Mouse (Mus musculus) forebrain, embryonic 12.5 days (tissue): ENCODE measurements around the gene 9630041A04Rik. TPM values are rescaled to one million over a fixed set of nuclear protein-coding genes. Genes with fewer than 3 reads are reported as not detected.

Experiments used
- ATAC-seq: fragments of 200-750 bp; cut with Nextera tagmentation; 2 replicates; pipeline ENCODE4 v1.8.0; 2017; ENCODE audit warnings: moderate TSS enrichment; ENCODE audit not compliant: low FRiP score
- H3K27ac ChIP-seq: fragments of 300-500 bp; sonication (generic); 2 replicates; pipeline ENCODE4 v1.5.1; 2016; ENCODE audit warnings: mild to moderate bottlenecking
- H3K27me3 ChIP-seq: fragments of 300-500 bp; sonication (generic); 2 replicates; pipeline ENCODE4 v1.6.1; 2016; ENCODE audit warnings: mild to moderate bottlenecking
- H3K36me3 ChIP-seq: fragments of 300-500 bp; sonication (generic); replicated peaks from 2 replicates; pipeline ENCODE4 v1.6.1; 2016; ENCODE audit warnings: mild to moderate bottlenecking
- H3K4me1 ChIP-seq: fragments of 300-500 bp; sonication (generic); 2 replicates; pipeline ENCODE4 v1.6.1; 2016
- H3K4me2 ChIP-seq: fragments of 300-500 bp; sonication (generic); 2 replicates; pipeline ENCODE4 v1.6.1; 2016; ENCODE audit warnings: mild to moderate bottlenecking, moderate library complexity
- H3K4me3 ChIP-seq: fragments of 300-500 bp; sonication (generic); replicated peaks from 2 replicates; pipeline ENCODE4 v1.5.1; 2016; ENCODE audit warnings: mild to moderate bottlenecking
- H3K9ac ChIP-seq: fragments of 300-500 bp; sonication (generic); 2 replicates; pipeline ENCODE4 v1.6.1; 2016; ENCODE audit warnings: mild to moderate bottlenecking
- H3K9me3 ChIP-seq: fragments of 300-500 bp; sonication (generic); 2 replicates; pipeline ENCODE4 v1.6.1; 2016
- WGBS: fragments of 180-500 bp; shearing (Covaris S2); methylation state at CpG from one replicate; pipeline ENCODE4 v1.1.7; 2016; 5-methylcytosine and 5-hydroxymethylcytosine counted together
- polyA plus RNA-seq: library from polyadenylated mRNA; unstranded; fragments of >200 nt; fragmentation: Nextera tagmentation; extraction: Ambion mirVana; gene quantifications from 2 replicates; pipeline ENCODE4 v1.2.1, GENCODE M21; 2016

9630041A04Rik gene
- polyA plus RNA-seq, 1 experiment from 2014 or later, result 0.20 TPM

- Histone ChIP-seq H3K4me2 (no peak overlapping the region), H3K27me3 (no peaks in the 10 kb centered on the region), H3K4me3 (no peak overlapping the region), H3K9me3 (no peaks in the 10 kb centered on the region), H3K4me1 (peaks cover 6% of the 10 kb centered on the region; the same call in 1 of the 2 replicates), H3K27ac (no peak overlapping the region), H3K36me3 (0 out of 2 replicates have a peak, but pooled peaks cover 10% of the 10 kb centered on the region), H3K9ac (no peak overlapping the region)
- WGBS, result 72% methylated on average over 4 of the region's 4 CpGs
- no peak for ATAC-seq
These were observed 63.2 kb downstream of the 9630041A04Rik start for GRCm38 (mm10) chr9:101924829-101925228.

- Histone ChIP-seq H3K9ac (no peak overlapping the region), H3K27me3 (no peaks in the 10 kb centered on the region), H3K4me3 (no peak overlapping the region), H3K27ac (no peak overlapping the region), H3K9me3 (no peaks in the 10 kb centered on the region), H3K36me3 (no peaks in the 10 kb centered on the region), H3K4me2 (no peak overlapping the region), H3K4me1 (peaks cover 13% of the 10 kb centered on the region)
- WGBS, result 50% methylated on average over 8 of the region's 8 CpGs
- no peak for ATAC-seq
These were observed 72.4 kb downstream of the 9630041A04Rik start for GRCm38 (mm10) chr9:101933946-101934573.

- Histone ChIP-seq H3K9me3 (no peaks in the 10 kb centered on the region), H3K27ac (no peak overlapping the region), H3K27me3 (no peaks in the 10 kb centered on the region), H3K4me3 (no peak overlapping the region), H3K9ac (no peak overlapping the region), H3K4me1 (peaks cover 13% of the 10 kb centered on the region), H3K4me2 (no peak overlapping the region), H3K36me3 (no peaks in the 10 kb centered on the region)
- no peak for ATAC-seq
- WGBS, result 80% methylated on average over 8 of the region's 8 CpGs
These were observed 73.2 kb downstream of the 9630041A04Rik start for GRCm38 (mm10) chr9:101934887-101935286.

GRCm38 (mm10) chr9:101938066-101938465, 76.4 kb downstream of the 9630041A04Rik start:
- 89% methylated on average over 4 of the region's 4 CpGs for WGBS
- Histone ChIP-seq H3K4me3 (no peak overlapping the region), H3K9ac (no peak overlapping the region), H3K27ac (no peak overlapping the region), H3K27me3 (no peaks in the 10 kb centered on the region), H3K9me3 (no peaks in the 10 kb centered on the region), H3K4me1 (peaks cover 13% of the 10 kb centered on the region), H3K36me3 (no peaks in the 10 kb centered on the region), H3K4me2 (no peak overlapping the region)
- no peak for ATAC-seq

GRCm38 (mm10) chr9:101939006-101939405, 77.4 kb downstream of the 9630041A04Rik start:
- H3K9ac ChIP-seq, result no peak overlapping the region
- peaks cover 16% of the 10 kb centered on the region for H3K4me1 ChIP-seq
- no peak for ATAC-seq
- no peak overlapping the region for H3K27ac ChIP-seq
- H3K4me3 ChIP-seq, result no peak overlapping the region
- H3K27me3 ChIP-seq, result no peaks in the 10 kb centered on the region
- H3K4me2 ChIP-seq, result no peak overlapping the region
- no peaks in the 10 kb centered on the region for H3K9me3 ChIP-seq
- H3K36me3 ChIP-seq, result no peaks in the 10 kb centered on the region
- 77% methylated on average over 5 of the region's 5 CpGs for WGBS

- ATAC-seq, result no peak
- Histone ChIP-seq H3K4me3 (no peak overlapping the region), H3K27me3 (no peaks in the 10 kb centered on the region), H3K9ac (no peak overlapping the region), H3K4me2 (no peak overlapping the region), H3K36me3 (no peaks in the 10 kb centered on the region), H3K4me1 (peaks cover 5% of the 10 kb centered on the region), H3K9me3 (no peaks in the 10 kb centered on the region), H3K27ac (no peak overlapping the region)
- WGBS, result 81% methylated on average over 3 of the region's 3 CpGs
These were observed 78.5 kb downstream of the 9630041A04Rik start for GRCm38 (mm10) chr9:101940182-101940581.

- Histone ChIP-seq H3K4me3 (no peak overlapping the region), H3K27me3 (no peaks in the 10 kb centered on the region), H3K9ac (no peak overlapping the region), H3K9me3 (no peaks in the 10 kb centered on the region), H3K27ac (no peak overlapping the region), H3K4me2 (no peak overlapping the region), H3K4me1 (peaks cover 4% of the 10 kb centered on the region; the same call in 1 of the 2 replicates), H3K36me3 (no peaks in the 10 kb centered on the region)
- no peak for ATAC-seq
- 91% methylated on average over 9 of the region's 9 CpGs for WGBS
These were observed 80.5 kb downstream of the 9630041A04Rik start for GRCm38 (mm10) chr9:101942058-101942669.

GRCm38 (mm10) chr9:101945326-101945725, 83.7 kb downstream of the 9630041A04Rik start:
- Histone ChIP-seq H3K27ac (no peak overlapping the region), H3K36me3 (no peaks in the 10 kb centered on the region), H3K9me3 (no peaks in the 10 kb centered on the region), H3K9ac (no peak overlapping the region), H3K4me3 (no peak overlapping the region), H3K27me3 (no peaks in the 10 kb centered on the region), H3K4me2 (no peak overlapping the region), H3K4me1 (peaks cover 14% of the 10 kb centered on the region)
- no peak for ATAC-seq
- WGBS, result 45% methylated on average over 7 of the region's 7 CpGs

- H3K4me2 ChIP-seq, result no peak overlapping the region
- H3K4me3 ChIP-seq, result no peak overlapping the region
- no peaks in the 10 kb centered on the region for H3K36me3 ChIP-seq
- ATAC-seq, result no peak
- H3K27me3 ChIP-seq, result no peaks in the 10 kb centered on the region
- WGBS, result 94% methylated on average over 4 of the region's 4 CpGs
- H3K27ac ChIP-seq, result no peak overlapping the region
- H3K4me1 ChIP-seq, result peaks cover 18% of the 10 kb centered on the region
- H3K9me3 ChIP-seq, result no peaks in the 10 kb centered on the region
- no peak overlapping the region for H3K9ac ChIP-seq
These were observed 84.2 kb downstream of the 9630041A04Rik start for GRCm38 (mm10) chr9:101945814-101946213.

GRCm38 (mm10) chr9:101950101-101950500, 88.5 kb downstream of the 9630041A04Rik start:
- H3K36me3 ChIP-seq, result no peaks in the 10 kb centered on the region
- peak overlapping the region; percentile 59; the same call in 1 of the 2 replicates for H3K27ac ChIP-seq
- H3K4me3 ChIP-seq, result no peak overlapping the region
- no peak for ATAC-seq
- no peaks in the 10 kb centered on the region for H3K9me3 ChIP-seq
- H3K9ac ChIP-seq, result no peak overlapping the region
- WGBS, result 8% methylated on average over 3 of the region's 3 CpGs
- H3K4me1 ChIP-seq, result peaks cover 23% of the 10 kb centered on the region
- H3K4me2 ChIP-seq, result no peak overlapping the region
- no peaks in the 10 kb centered on the region for H3K27me3 ChIP-seq

- no peak overlapping the region for H3K4me3 ChIP-seq
- no peak for ATAC-seq
- peaks cover 31% of the 10 kb centered on the region for H3K4me1 ChIP-seq
- no peaks in the 10 kb centered on the region for H3K36me3 ChIP-seq
- H3K27ac ChIP-seq, result no peak overlapping the region
- no peak overlapping the region for H3K4me2 ChIP-seq
- no peaks in the 10 kb centered on the region for H3K9me3 ChIP-seq
- H3K27me3 ChIP-seq, result no peaks in the 10 kb centered on the region
- WGBS, result 78% methylated on average over 4 of the region's 4 CpGs
- no peak overlapping the region for H3K9ac ChIP-seq
These were observed 92.9 kb downstream of the 9630041A04Rik start for GRCm38 (mm10) chr9:101954529-101954928.

GRCm38 (mm10) chr9:101956228-101956627, 94.6 kb downstream of the 9630041A04Rik start:
- Histone ChIP-seq H3K4me3 (no peak overlapping the region), H3K9me3 (no peaks in the 10 kb centered on the region), H3K4me2 (no peak overlapping the region), H3K36me3 (no peaks in the 10 kb centered on the region), H3K9ac (no peak overlapping the region), H3K27me3 (no peaks in the 10 kb centered on the region), H3K27ac (0 out of 2 replicates have a peak overlapping the region, but pooled peaks have one; percentile 13), H3K4me1 (peaks cover 18% of the 10 kb centered on the region)
- ATAC-seq, result no peak
- WGBS, result 51% methylated on average over 4 of the region's 4 CpGs

GRCm38 (mm10) chr9:101971806-101972205, 110.2 kb downstream of the 9630041A04Rik start:
- no peak overlapping the region for H3K9ac ChIP-seq
- no peak for ATAC-seq
- H3K27ac ChIP-seq, result no peak overlapping the region
- H3K27me3 ChIP-seq, result no peaks in the 10 kb centered on the region
- WGBS, result 29% methylated on average over 6 of the region's 6 CpGs
- H3K4me2 ChIP-seq, result no peak overlapping the region
- no peaks in the 10 kb centered on the region; the same call in 1 of the 2 replicates for H3K4me1 ChIP-seq
- H3K9me3 ChIP-seq, result no peaks in the 10 kb centered on the region
- H3K4me3 ChIP-seq, result no peak overlapping the region
- peaks cover 10% of the 10 kb centered on the region; the same call in 1 of the 2 replicates for H3K36me3 ChIP-seq
